Mouse (Mus musculus): ENCODE measurements around the gene Hsf4.
"Not testable (repeated sequence)": the region's sequence is repeated elsewhere in the genome, so short reads cannot be mapped to it uniquely, and the experiment has no call there.

The Hsf4 gene

DNA sequence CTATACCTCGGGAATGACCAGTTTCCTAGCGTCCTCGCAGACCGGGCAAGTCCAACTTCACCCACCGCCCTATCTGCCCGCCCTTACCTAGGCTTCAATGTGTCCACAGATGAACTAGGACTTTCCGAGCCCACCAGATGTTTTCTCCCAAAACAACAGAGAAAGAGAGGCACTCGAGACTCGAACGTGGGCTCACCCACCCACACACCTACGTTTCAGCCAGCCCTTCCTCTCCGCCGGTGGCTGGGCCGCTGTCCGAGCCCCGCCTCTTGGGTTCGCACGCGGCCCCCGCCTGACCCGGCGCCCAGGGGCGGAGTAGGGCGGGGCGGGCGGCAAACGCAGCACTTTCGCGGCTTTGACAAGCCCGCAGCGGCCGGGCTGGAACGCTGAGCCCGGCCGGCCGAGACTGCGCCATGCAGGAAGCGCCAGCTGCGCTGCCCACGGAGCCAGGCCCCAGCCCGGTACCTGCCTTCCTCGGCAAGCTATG is at the start of gene Hsf4:
Gene Hsf4, plus strand, starts transcription at position 341 of the 487 bp plus-strand sequence.
- DNase-seq (ENCODE audit: low spot score) = no peak

- no peak for DNase-seq (ENCODE audit: low spot score)
Observed at GRCm38 (mm10) chr8:105223850-105224249, 45.8 kb upstream of the Hsf4 start.

DNA sequence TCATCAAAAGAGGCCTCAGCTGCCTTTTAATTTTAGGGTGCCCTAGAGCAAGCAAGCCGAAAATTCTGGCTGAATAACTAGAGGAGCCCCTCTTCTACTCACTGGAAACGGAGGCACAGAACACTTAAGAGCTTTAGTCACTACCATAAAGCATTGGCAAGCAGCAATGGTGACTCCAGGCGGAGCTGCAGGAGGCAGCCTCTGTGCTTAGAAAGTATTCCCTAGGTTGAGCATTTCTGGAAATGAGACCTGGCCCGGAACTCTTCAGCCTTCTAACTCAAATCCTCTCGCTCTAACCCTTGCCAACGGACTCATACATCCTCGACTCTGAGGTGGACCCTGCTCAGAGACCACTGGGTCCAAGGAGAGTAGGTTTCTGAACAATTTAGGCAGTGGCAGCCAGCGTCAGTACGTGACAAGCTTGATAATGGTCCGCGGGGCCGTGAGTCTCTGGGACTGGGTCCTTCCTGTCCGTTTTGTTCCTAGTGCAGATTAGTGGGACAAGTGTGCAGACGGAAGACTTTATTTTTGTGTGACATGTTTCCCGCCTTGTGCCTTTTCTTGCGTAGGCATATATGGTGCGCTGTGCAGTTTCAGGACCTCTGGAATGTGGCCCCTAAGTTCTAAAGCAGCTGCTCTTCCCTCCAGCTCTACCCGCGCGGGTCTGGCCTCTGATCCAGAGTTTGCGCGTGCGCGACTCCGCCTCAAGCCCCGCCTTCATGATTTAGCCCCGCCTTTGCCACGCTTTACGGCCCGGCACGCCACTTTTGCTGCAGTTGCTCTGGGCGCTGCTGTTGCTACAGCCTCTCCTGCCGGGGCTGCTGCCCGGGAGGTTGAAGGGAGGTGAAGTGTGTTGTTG is 45.0 kb upstream of the Hsf4 start, which contains the start of gene D230025D16Rik:
Gene D230025D16Rik, plus strand, starts transcription at position 733 of the 859 bp plus-strand sequence.
- peak; percentile 98 for DNase-seq (ENCODE audit: low spot score)

GRCm38 (mm10) chr8:105225272-105225593 is 44.4 kb upstream of the Hsf4 start:
- DNase-seq (ENCODE audit: low spot score) = no peak

DNA sequence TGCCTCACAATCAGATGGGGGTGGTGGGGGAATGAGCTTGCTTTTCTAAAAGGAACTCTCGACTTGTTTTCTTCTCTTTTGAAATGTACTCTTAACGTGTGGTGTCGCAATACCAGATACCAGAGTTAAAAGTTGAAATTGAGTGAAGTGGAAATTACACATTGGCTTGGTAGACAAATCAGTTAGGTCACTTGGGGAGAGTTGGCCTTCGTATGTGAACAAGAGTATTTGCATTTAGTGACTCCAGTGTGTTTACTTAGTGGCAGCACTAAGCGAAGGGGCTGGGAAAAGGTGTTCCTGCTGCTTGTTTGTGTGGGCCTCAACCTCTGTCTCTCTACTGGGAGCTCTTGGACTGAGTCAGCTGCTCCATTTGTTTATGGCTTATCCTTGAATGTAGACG is 43.7 kb upstream of the Hsf4 start:
- no peak for DNase-seq (ENCODE audit: low spot score)

DNA sequence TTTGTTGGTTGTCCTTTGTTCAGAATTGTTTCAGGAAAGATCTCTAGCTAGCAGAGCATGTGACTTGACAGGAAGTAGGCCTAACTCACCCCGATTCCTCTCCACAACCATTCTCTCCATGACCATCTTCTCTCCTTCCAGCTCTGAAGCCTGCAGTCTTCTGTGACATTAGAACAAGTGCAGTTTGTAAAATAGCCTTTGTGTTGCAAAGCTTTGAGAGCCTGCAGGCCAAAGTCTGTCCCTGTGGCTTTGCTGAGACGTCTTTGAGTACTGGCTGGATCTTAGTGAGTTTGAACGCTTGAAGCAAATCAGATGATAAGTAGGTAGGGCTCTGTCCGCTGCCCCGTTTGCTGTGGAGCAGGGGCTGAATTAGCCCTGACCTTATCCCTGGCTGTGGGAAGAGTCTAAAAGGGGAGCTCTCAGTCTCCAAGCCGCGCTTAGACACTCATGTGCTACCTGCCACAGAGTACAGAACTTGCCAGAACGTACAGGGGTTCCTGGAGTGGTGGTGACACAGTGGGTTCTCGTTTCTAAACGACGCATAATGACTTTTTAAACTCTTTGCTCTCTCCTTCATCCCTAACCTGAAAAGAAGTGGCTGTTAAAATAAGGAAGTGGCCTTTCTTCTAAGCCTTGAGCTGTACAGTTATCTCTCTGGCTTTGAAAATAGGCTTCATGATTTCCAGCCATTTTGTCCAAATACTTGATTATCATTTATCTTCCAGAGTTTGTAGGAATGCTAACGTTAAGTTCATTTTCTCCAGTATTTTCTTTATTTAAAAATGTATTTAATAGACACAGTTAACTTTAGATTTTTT is 37.9 kb upstream of the Hsf4 start:
- DNase-seq (ENCODE audit: low spot score) = no peak

DNA sequence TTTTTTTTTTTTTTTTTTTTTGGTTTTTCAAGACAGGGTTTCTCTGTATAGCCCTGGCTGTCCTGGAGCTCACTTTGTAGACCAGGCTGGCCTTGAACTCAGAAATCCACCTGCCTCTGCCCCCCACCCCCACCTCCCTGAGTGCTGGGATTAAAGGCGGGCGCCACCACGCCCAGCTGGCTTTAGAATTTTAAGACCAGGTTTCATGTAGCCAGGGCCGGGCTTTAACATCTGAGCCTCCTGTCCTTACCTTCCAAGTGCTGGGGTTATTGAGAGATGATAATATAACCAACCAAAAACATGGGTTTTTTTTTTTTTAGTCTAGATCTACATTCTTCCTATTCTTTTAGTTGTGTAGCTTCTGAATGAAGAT is 37.3 kb upstream of the Hsf4 start:
- not testable (repeated sequence) for DNase-seq (ENCODE audit: low spot score)

DNA sequence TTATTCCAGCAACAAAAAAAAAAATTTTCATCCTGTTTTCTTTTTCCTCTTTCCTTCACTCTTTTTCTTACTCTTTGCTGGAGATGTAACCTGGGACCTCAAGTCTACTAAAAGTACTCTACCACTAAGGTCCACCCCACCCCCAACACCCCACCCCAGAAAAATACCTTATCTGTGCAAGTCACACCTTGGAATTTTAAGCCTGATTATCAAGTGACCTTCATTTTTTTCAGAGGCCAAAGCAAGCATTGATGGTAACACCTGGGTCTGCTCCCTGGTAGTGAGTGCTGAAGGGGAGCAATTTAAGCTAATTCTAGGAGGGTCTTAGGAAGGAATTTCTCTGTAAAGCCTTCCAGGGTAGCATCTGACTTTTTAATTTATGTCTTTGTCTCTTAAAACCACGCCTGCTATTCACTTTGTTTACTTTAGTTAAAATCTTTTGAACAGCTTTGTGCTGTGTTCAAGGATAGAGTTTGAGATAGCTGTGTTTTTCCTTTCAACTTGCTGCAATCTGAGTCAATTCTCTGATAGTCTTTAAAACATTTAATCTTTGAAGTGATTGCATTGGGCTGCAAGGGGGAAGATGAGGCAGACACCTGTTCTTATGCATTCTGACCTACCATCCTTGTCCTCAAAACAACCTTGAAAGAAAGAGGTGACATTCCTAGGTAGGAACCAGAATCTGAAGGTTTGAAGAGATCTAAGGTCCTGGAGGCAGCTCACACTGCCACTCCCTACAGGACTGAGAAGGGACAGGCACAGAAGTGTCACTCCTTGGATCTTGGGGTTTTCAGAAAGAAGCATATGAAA is 36.3 kb upstream of the Hsf4 start:
- DNase-seq (ENCODE audit: low spot score) = no peak

GRCm38 (mm10) chr8:105235206-105235605 is 34.4 kb upstream of the Hsf4 start:
- DNase-seq (ENCODE audit: low spot score) = no peak

GRCm38 (mm10) chr8:105237442-105238142 is 32.0 kb upstream of the Hsf4 start:
- DNase-seq (ENCODE audit: low spot score) = no peak

DNA sequence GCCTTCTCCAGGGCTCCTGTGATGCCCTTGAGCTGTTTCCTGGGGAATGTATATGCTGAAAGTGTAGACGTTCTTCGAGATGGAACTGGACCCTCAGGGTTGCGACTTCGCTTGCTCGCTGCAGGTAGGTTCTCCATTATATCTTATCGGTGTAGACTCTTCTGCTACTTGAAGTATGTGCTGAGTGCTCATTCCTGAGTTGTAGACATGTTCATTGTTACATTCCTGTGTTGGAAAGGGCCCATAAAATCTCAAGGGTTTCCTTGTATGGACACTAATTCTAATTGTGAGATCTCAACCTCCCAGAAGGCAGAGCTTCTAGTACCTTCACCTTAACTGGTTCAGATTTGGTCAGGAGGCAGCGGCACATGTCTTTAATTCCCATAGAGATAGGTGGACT is 28.6 kb upstream of the Hsf4 start:
- DNase-seq (ENCODE audit: low spot score) = no peak

DNA sequence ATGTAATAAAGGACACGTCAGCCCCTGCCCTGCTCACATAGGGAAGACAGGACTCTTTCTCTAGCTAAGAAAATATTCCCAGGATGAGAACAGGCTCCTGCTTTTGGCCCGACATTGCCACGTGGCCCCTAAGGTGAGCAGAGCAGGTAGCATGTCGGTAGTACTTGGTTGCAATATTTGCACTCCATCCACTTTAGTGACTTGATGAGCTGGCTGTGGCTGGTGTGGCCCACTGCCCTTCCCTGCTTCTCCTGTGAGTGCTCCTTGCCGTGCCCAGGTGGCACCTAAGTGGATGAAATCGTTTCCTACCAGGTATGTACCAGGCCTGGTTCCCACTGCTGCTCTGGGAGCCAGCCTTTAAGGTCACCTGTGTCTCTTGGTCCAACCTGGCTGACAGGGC is 17.6 kb upstream of the Hsf4 start:
- DNase-seq (ENCODE audit: low spot score) = no peak

- DNase-seq (ENCODE audit: low spot score) = no peak
Observed at GRCm38 (mm10) chr8:105252680-105253537, 16.7 kb upstream of the Hsf4 start.

- DNase-seq (ENCODE audit: low spot score) = no peak
Observed at GRCm38 (mm10) chr8:105253766-105254151, 15.8 kb upstream of the Hsf4 start.

DNA sequence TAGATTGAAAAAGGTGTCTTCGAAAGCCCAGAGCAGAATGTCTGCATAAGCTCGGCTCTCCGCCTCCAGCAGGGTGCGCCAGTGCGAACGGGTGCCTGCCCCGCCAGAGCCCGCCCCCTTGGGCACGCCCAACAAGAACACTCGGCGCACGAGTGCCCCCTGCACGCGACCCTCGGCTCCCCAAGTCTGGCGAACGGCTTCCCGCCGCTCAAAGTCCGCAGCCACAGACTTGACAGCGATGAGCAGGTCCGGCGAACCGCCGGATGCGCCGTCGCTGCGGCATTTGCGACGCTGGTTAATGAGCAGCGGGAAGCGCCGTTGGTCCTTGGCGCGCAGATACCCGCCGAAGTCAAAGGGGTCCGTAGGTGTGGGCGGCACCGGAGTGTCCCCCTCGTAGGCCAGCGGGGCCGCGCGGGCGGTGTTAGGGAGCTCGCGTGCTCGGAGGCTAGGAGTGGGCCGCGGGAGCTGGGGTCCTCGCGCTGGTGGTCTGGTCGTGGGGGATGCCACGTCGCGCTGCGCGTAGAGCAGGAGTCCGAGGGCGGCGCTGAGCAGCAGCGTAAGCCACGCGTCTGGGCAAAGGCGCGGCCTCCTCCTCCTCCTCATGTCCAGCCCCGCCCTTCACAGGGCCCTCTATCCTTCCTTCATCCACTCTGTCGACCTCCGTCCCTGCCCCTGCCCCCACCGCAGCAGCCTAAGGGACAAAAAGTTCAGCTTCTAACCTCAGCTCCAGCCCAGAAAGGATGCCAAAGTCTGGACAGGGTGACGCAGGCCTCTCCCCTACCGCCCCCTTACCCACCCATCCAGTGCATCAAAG is 15.2 kb upstream of the Hsf4 start:
- peak; percentile 97 for DNase-seq (ENCODE audit: low spot score)

GRCm38 (mm10) chr8:105254966-105255350 is 14.6 kb upstream of the Hsf4 start, which contains the start of gene B3gnt9:
Gene B3gnt9 (minus strand): TSS chr8:105255153.
- DNase-seq (ENCODE audit: low spot score) = peak; percentile 83

GRCm38 (mm10) chr8:105257318-105258114 is 12.1 kb upstream of the Hsf4 start:
- peak; percentile 30 for DNase-seq (ENCODE audit: low spot score)

- peak; percentile 55 for DNase-seq (ENCODE audit: low spot score)
Observed at GRCm38 (mm10) chr8:105258911-105259720, 10.5 kb upstream of the Hsf4 start.

Data from testis, postnatal 10 days (tissue).